Comparison of ENCODE assay signal across 8 mouse cellular contexts in the genomic region with DNA sequence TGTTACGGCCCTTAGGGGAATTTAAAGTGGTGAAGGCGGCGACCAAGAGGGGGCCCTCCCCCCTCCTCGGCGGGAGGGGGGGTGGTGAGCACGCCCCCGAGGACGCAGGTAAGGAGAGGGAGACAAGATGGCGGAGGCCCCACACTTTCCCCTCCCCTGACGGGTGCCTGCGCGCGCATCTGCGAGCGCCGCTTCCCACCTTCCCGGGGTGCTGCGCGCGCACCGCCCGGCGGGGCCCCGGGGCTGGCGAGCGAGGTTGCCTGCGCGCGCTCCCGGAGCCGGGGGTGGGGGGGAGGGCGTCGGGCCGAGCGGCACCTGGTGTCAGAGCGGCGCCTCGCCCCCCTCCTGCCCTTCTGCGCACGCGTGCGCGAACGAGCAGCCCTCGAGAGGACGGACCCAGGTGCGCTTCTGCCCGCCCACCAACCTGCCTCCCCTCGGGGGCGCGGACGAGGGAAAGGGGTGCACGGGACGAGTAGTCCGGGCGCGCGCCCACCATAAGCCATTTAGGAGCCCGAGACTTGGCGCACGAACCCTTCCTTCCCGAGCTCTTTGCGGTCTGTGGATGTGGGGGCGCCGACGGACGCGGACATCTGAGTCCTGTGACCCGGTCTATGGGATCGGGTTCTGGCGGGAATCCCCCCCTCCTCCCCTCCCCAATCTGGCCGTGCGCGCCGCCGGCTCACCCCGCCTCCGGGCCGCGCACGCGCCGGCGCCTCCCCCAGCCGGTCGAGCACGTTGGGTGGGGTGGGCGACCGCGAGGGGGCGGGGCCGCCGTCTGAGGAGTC. TPM values are rescaled to one million over a fixed set of nuclear protein-coding genes. Genes with fewer than 3 reads are reported as not detected.
A peak's percentile ranks its signal among the peaks of the same experiment; 100 is the strongest.
DNase-seq lines count a peak whose midpoint lies in the region; ATAC-seq and TF ChIP-seq lines count a peak whose summit lies in the region.

No protein-coding gene starts in this region.

- H3K27ac ChIP-seq in bone marrow macrophage, adult 2 months (ENCODE audit: insufficient read depth, low read depth, low read length) = peak overlapping the region; percentile 96
- H3K27ac ChIP-seq in embryonic facial prominence, embryonic 15.5 days (replicated peaks) = peak overlapping the region; percentile 99
- H3K27ac ChIP-seq in kidney, embryonic 14.5 days (ENCODE audit: low read depth, low read length) = peak overlapping the region; percentile 98
- peak overlapping the region; percentile 99 for H3K27ac ChIP-seq in limb, embryonic 14.5 days (replicated peaks; ENCODE audit: low read depth, low read length)
- peak overlapping the region; percentile 99 for H3K27ac ChIP-seq in midbrain, embryonic 16.5 days (ENCODE audit: low read length)
- peak overlapping the region; percentile 99 for H3K27ac ChIP-seq in spleen, adult 2 months (ENCODE audit: insufficient read depth, low read length)

- peaks cover 9% of the 10 kb centered on the region for H3K4me1 ChIP-seq in bone marrow macrophage, adult 2 months (ENCODE audit: control insufficient read depth, insufficient read depth, low read length)
- peaks cover 14% of the 10 kb centered on the region for H3K4me1 ChIP-seq in embryonic facial prominence, embryonic 15.5 days
- H3K4me1 ChIP-seq in kidney, embryonic 14.5 days (ENCODE audit: control insufficient read depth, insufficient read depth, low read length) = peaks cover 10% of the 10 kb centered on the region
- 0 out of 2 replicates have a peak, but pooled peaks cover 5% of the 10 kb centered on the region for H3K4me1 ChIP-seq in limb, embryonic 14.5 days (ENCODE audit: control insufficient read depth, insufficient read depth, low read length)
- peaks cover 18% of the 10 kb centered on the region for H3K4me1 ChIP-seq in midbrain, embryonic 16.5 days (ENCODE audit: control insufficient read depth, insufficient read depth, low read length)
- H3K4me1 ChIP-seq in spleen, adult 2 months (ENCODE audit: control insufficient read depth, insufficient read depth, insufficient read length) = no peaks in the 10 kb centered on the region; the same call in 1 of the 2 replicates

- ATAC-seq in embryonic facial prominence, embryonic 15.5 days (ENCODE audit: insufficient number of reproducible peaks, low FRiP score, low TSS enrichment, low read depth) = peak; percentile 90
- peak; percentile 86 for ATAC-seq in kidney, embryonic 14.5 days (ENCODE audit: low FRiP score, low TSS enrichment)
- ATAC-seq in limb, embryonic 14.5 days (ENCODE audit: low FRiP score, low read depth) = peak; percentile 88
- ATAC-seq in midbrain, embryonic 16.5 days = peak; percentile 85

- H3K9ac ChIP-seq in embryonic facial prominence, embryonic 15.5 days = peak overlapping the region; percentile 80
- peak overlapping the region; percentile 96 for H3K9ac ChIP-seq in kidney, embryonic 14.5 days (ENCODE audit: low read depth, low read length)
- peak overlapping the region; percentile 95 for H3K9ac ChIP-seq in limb, embryonic 14.5 days (ENCODE audit: low read depth, low read length, severe bottlenecking)
- H3K9ac ChIP-seq in midbrain, embryonic 16.5 days (ENCODE audit: low read depth, low read length) = peak overlapping the region; percentile 94

- TF ChIP-seq CTCF in bone marrow macrophage, adult 2 months (IDR thresholded peaks at IDR 0.05; ENCODE audit: low read depth, low read length) = no peak
- TF ChIP-seq CTCF in spleen, adult 2 months (IDR thresholded peaks at IDR 0.05; ENCODE audit: extremely low read depth, insufficient read depth, insufficient read length, insufficient replicate concordance) = no peak

- peak overlapping the region; percentile 98 for H3K4me3 ChIP-seq in bone marrow macrophage, adult 2 months (ENCODE audit: insufficient read depth, low read length)
- peak overlapping the region; percentile 88 for H3K4me3 ChIP-seq in embryonic facial prominence, embryonic 15.5 days (replicated peaks)
- H3K4me3 ChIP-seq in kidney, embryonic 14.5 days (ENCODE audit: low read length) = peak overlapping the region; percentile 92
- peak overlapping the region; percentile 78 for H3K4me3 ChIP-seq in limb, embryonic 14.5 days (replicated peaks; ENCODE audit: low read length)
- H3K4me3 ChIP-seq in midbrain, embryonic 16.5 days (ENCODE audit: low read depth, low read length) = peak overlapping the region; percentile 85
- peak overlapping the region; percentile 88 for H3K4me3 ChIP-seq in spleen, adult 2 months (ENCODE audit: extremely low read depth, insufficient read depth, insufficient read length)

- peak; percentile 97 for DNase-seq in A20 (ENCODE audit: low read depth, low spot score)
- DNase-seq in heart, adult 9 months (ENCODE audit: low spot score in 2 of 2) = peak; percentile 92 to 93
- peak; percentile 94 for DNase-seq in limb, embryonic 14.5 days (ENCODE audit: low spot score)
- peak; percentile 85 to 87 for DNase-seq in spleen, adult 2 months (ENCODE audit: low read depth in 1 of 2, low spot score in 2 of 2)

- peaks cover 20% of the 10 kb centered on the region for H3K36me3 ChIP-seq in embryonic facial prominence, embryonic 15.5 days
- H3K36me3 ChIP-seq in kidney, embryonic 14.5 days (ENCODE audit: control insufficient read depth, insufficient read depth, low read length) = peaks cover 29% of the 10 kb centered on the region
- H3K36me3 ChIP-seq in limb, embryonic 14.5 days (ENCODE audit: control insufficient read depth, insufficient read depth, low read length) = peaks cover 31% of the 10 kb centered on the region
- peaks cover 9% of the 10 kb centered on the region; the same call in 1 of the 2 replicates for H3K36me3 ChIP-seq in midbrain, embryonic 16.5 days (ENCODE audit: control insufficient read depth, insufficient read depth, low read length)
- H3K36me3 ChIP-seq in spleen, adult 2 months (ENCODE audit: control insufficient read depth, insufficient read depth, low read length) = peaks cover 11% of the 10 kb centered on the region

- no peak for TF ChIP-seq POLR2A in bone marrow macrophage, adult 2 months (IDR thresholded peaks at IDR 0.05; ENCODE audit: borderline replicate concordance, low read depth, low read length)
- TF ChIP-seq POLR2A in limb, embryonic 14.5 days (IDR thresholded peaks at IDR 0.05; ENCODE audit: borderline replicate concordance, extremely low read depth, insufficient read depth, insufficient read length) = 0 out of 2 replicates have a peak, but pooled peaks have one; percentile 11
- no peak; the same call in 1 of the 2 replicates for TF ChIP-seq POLR2A in spleen, adult 2 months (IDR thresholded peaks at IDR 0.05; ENCODE audit: low read depth, low read length)

- no peaks in the 10 kb centered on the region for H3K27me3 ChIP-seq in embryonic facial prominence, embryonic 15.5 days
- H3K27me3 ChIP-seq in kidney, embryonic 14.5 days (ENCODE audit: control insufficient read depth, insufficient read depth, low read length) = no peaks in the 10 kb centered on the region
- no peaks in the 10 kb centered on the region for H3K27me3 ChIP-seq in limb, embryonic 14.5 days (ENCODE audit: control insufficient read depth, insufficient read depth, low read length)
- no peaks in the 10 kb centered on the region for H3K27me3 ChIP-seq in midbrain, embryonic 16.5 days (ENCODE audit: control insufficient read depth, insufficient read depth, low read depth, low read length)
- H3K27me3 ChIP-seq in spleen, adult 2 months (ENCODE audit: control insufficient read depth, insufficient read depth, low read length) = no peaks in the 10 kb centered on the region

- WGBS in embryonic facial prominence, embryonic 15.5 days = under 1% methylated on average over 76 of the region's 93 CpGs
- WGBS in kidney, embryonic 14.5 days = 0% methylated on average over 49 of the region's 93 CpGs
- 1% methylated on average over 15 of the region's 93 CpGs for whole genome bisulfite sequencing in limb, embryonic 14.5 days
- 0% methylated on average over 68 of the region's 93 CpGs for WGBS in midbrain, embryonic 16.5 days
- WGBS in spleen, adult 2 months = under 1% methylated on average over 49 of the region's 93 CpGs

- H3K4me2 ChIP-seq in embryonic facial prominence, embryonic 15.5 days (replicated peaks) = peak overlapping the region; percentile 60
- H3K4me2 ChIP-seq in kidney, embryonic 14.5 days (replicated peaks; ENCODE audit: low read depth, low read length) = peak overlapping the region; percentile 40
- H3K4me2 ChIP-seq in limb, embryonic 14.5 days (replicated peaks; ENCODE audit: low read depth, low read length, severe bottlenecking) = peak overlapping the region; percentile 58
- H3K4me2 ChIP-seq in midbrain, embryonic 16.5 days (ENCODE audit: low read length) = peak overlapping the region; percentile 70

- no peaks in the 10 kb centered on the region for H3K9me3 ChIP-seq in embryonic facial prominence, embryonic 15.5 days (replicated peaks)
- no peaks in the 10 kb centered on the region for H3K9me3 ChIP-seq in kidney, embryonic 14.5 days (ENCODE audit: control insufficient read depth, low read length)
- H3K9me3 ChIP-seq in limb, embryonic 14.5 days (ENCODE audit: control insufficient read depth, low read length) = no peaks in the 10 kb centered on the region
- H3K9me3 ChIP-seq in midbrain, embryonic 16.5 days (replicated peaks; ENCODE audit: control insufficient read depth, low read length, poor library complexity, severe bottlenecking) = no peaks in the 10 kb centered on the region

RNA-seq across cellular contexts. Expression of gene Srcap, which starts 0.6 kb away (rescaled TPM):
- polyA plus RNA-seq in bone marrow macrophage, adult 2 months (2012; ENCODE audit: insufficient read depth, insufficient read length, missing spikeins) = 56.4 and 58.1 TPM in 2 replicates
- polyA plus RNA-seq in embryonic facial prominence, embryonic 15.5 days (2015; fragmentation: Nextera tagmentation; extraction: Ambion mirVana) = 48.6 and 52.4 TPM in 2 replicates
- 43.0 and 82.3 TPM in 2 replicates for polyA plus RNA-seq in kidney, embryonic 14.5 days (2014; fragmentation: Nextera tagmentation; extraction: Ambion mirVana)
- polyA plus RNA-seq in limb, embryonic 14.5 days (2012; rRNA removed) = 21.4 and 37.2 TPM in 2 replicates
- polyA plus RNA-seq in limb, embryonic 14.5 days (2014; fragmentation: Nextera tagmentation; extraction: Ambion mirVana) = 44.1 and 54.8 TPM in 2 replicates
- polyA plus RNA-seq in midbrain, embryonic 16.5 days (2015; fragmentation: Nextera tagmentation; extraction: Ambion mirVana) = 38.4 and 49.5 TPM in 2 replicates
- 37.7 and 38.5 TPM in 2 replicates for polyA plus RNA-seq in spleen, adult 2 months (2012; rRNA removed)

RNA-seq across cellular contexts. Expression of gene Gm42715, which starts 7.0 kb away (rescaled TPM):
- polyA plus RNA-seq in bone marrow macrophage, adult 2 months (2012; ENCODE audit: insufficient read depth, insufficient read length, missing spikeins) = 4.7 and 6.2 TPM in 2 replicates
- polyA plus RNA-seq in embryonic facial prominence, embryonic 15.5 days (2015; fragmentation: Nextera tagmentation; extraction: Ambion mirVana) = 14.6 and 14.7 TPM in 2 replicates
- polyA plus RNA-seq in kidney, embryonic 14.5 days (2014; fragmentation: Nextera tagmentation; extraction: Ambion mirVana) = 25.1 and 25.4 TPM in 2 replicates
- 17.4 and 19.6 TPM in 2 replicates for polyA plus RNA-seq in limb, embryonic 14.5 days (2012; rRNA removed)
- 15.0 and 17.0 TPM in 2 replicates for polyA plus RNA-seq in limb, embryonic 14.5 days (2014; fragmentation: Nextera tagmentation; extraction: Ambion mirVana)
- polyA plus RNA-seq in midbrain, embryonic 16.5 days (2015; fragmentation: Nextera tagmentation; extraction: Ambion mirVana) = 14.1 and 15.7 TPM in 2 replicates
- 12.0 and 14.6 TPM in 2 replicates for polyA plus RNA-seq in spleen, adult 2 months (2012; rRNA removed)

RNA-seq across cellular contexts. Expression of gene Fbrs, which starts 33.4 kb away (rescaled TPM):
- polyA plus RNA-seq in bone marrow macrophage, adult 2 months (2012; ENCODE audit: insufficient read depth, insufficient read length, missing spikeins) = 134 and 147 TPM in 2 replicates
- 17.1 and 17.3 TPM in 2 replicates for polyA plus RNA-seq in embryonic facial prominence, embryonic 15.5 days (2015; fragmentation: Nextera tagmentation; extraction: Ambion mirVana)
- 16.1 and 16.7 TPM in 2 replicates for polyA plus RNA-seq in kidney, embryonic 14.5 days (2014; fragmentation: Nextera tagmentation; extraction: Ambion mirVana)
- polyA plus RNA-seq in limb, embryonic 14.5 days (2012; rRNA removed) = 49.8 and 57.2 TPM in 2 replicates
- polyA plus RNA-seq in limb, embryonic 14.5 days (2014; fragmentation: Nextera tagmentation; extraction: Ambion mirVana) = 17.3 and 21.1 TPM in 2 replicates
- 9.1 and 12.5 TPM in 2 replicates for polyA plus RNA-seq in midbrain, embryonic 16.5 days (2015; fragmentation: Nextera tagmentation; extraction: Ambion mirVana)
- 56.1 and 61.0 TPM in 2 replicates for polyA plus RNA-seq in spleen, adult 2 months (2012; rRNA removed)

RNA-seq across cellular contexts. Expression of gene Tmem265, which starts 48.8 kb away (rescaled TPM):
- polyA plus RNA-seq in bone marrow macrophage, adult 2 months (2012; ENCODE audit: insufficient read depth, insufficient read length, missing spikeins) = 3.4 and 10.8 TPM in 2 replicates
- polyA plus RNA-seq in embryonic facial prominence, embryonic 15.5 days (2015; fragmentation: Nextera tagmentation; extraction: Ambion mirVana) = 6.5 and 12.8 TPM in 2 replicates
- 6.3 and 10.0 TPM in 2 replicates for polyA plus RNA-seq in kidney, embryonic 14.5 days (2014; fragmentation: Nextera tagmentation; extraction: Ambion mirVana)
- polyA plus RNA-seq in limb, embryonic 14.5 days (2012; rRNA removed) = 2.4 and 4.5 TPM in 2 replicates
- polyA plus RNA-seq in limb, embryonic 14.5 days (2014; fragmentation: Nextera tagmentation; extraction: Ambion mirVana) = 7.1 and 9.3 TPM in 2 replicates
- polyA plus RNA-seq in midbrain, embryonic 16.5 days (2015; fragmentation: Nextera tagmentation; extraction: Ambion mirVana) = 8.5 and 9.4 TPM in 2 replicates
- 4.8 TPM in 2 replicates for polyA plus RNA-seq in spleen, adult 2 months (2012; rRNA removed)

RNA-seq across cellular contexts. Expression of gene Prr14, which starts 53.0 kb away (rescaled TPM):
- polyA plus RNA-seq in bone marrow macrophage, adult 2 months (2012; ENCODE audit: insufficient read depth, insufficient read length, missing spikeins) = 67.4 and 69.0 TPM in 2 replicates
- 46.3 and 55.9 TPM in 2 replicates for polyA plus RNA-seq in embryonic facial prominence, embryonic 15.5 days (2015; fragmentation: Nextera tagmentation; extraction: Ambion mirVana)
- 40.9 and 48.4 TPM in 2 replicates for polyA plus RNA-seq in kidney, embryonic 14.5 days (2014; fragmentation: Nextera tagmentation; extraction: Ambion mirVana)
- 65.8 and 86.0 TPM in 2 replicates for polyA plus RNA-seq in limb, embryonic 14.5 days (2012; rRNA removed)
- 43.7 and 49.7 TPM in 2 replicates for polyA plus RNA-seq in limb, embryonic 14.5 days (2014; fragmentation: Nextera tagmentation; extraction: Ambion mirVana)
- 32.9 and 36.0 TPM in 2 replicates for polyA plus RNA-seq in midbrain, embryonic 16.5 days (2015; fragmentation: Nextera tagmentation; extraction: Ambion mirVana)
- polyA plus RNA-seq in spleen, adult 2 months (2012; rRNA removed) = 76.5 and 84.4 TPM in 2 replicates

Comparison
In these comparisons a context has a peak if more than half of its experiments do, and no peak if none do; other contexts are left out.
1. Peak in every context shown above with its lines: DNase-seq, ATAC-seq, H3K4me3 ChIP-seq and H3K27ac ChIP-seq.